Mouse (Mus musculus) cerebellum, adult (tissue): ENCODE results near the gene Galm.
"Not testable (repeated sequence)": the region's sequence is repeated elsewhere in the genome, so short reads cannot be mapped to it uniquely, and the experiment has no call there.

ENCODE experiments used
- ATAC-seq: cut with Nextera tagmentation; 2 replicates; pipeline ENCODE4 v1.9.2; 2017; ENCODE audit warnings: mild to moderate bottlenecking, moderate library complexity, mixed read lengths; ENCODE audit not compliant: insufficient number of reproducible peaks, low FRiP score, low TSS enrichment

Gene Galm

GRCm38 (mm10) chr17:80160454-80160853 is 33.2 kb downstream of the Galm start:
- ATAC-seq: no peak

GRCm38 (mm10) chr17:80163991-80164390 is 36.7 kb downstream of the Galm start:
- ATAC-seq: no peak

- ATAC-seq: peak; percentile 82
Observed at GRCm38 (mm10) chr17:80165741-80166140, 38.5 kb downstream of the Galm start.

GRCm38 (mm10) chr17:80166346-80166745 is 39.1 kb downstream of the Galm start:
- ATAC-seq: no peak

- ATAC-seq: no peak
Observed at GRCm38 (mm10) chr17:80167436-80167835, 40.2 kb downstream of the Galm start.

- ATAC-seq: no peak
Observed at GRCm38 (mm10) chr17:80167851-80168251, 40.6 kb downstream of the Galm start.

GRCm38 (mm10) chr17:80168425-80169182 is 41.3 kb downstream of the Galm start:
- peak; percentile 60 for ATAC-seq

GRCm38 (mm10) chr17:80169792-80170191 is 42.5 kb downstream of the Galm start:
- ATAC-seq: no peak

GRCm38 (mm10) chr17:80170951-80171350 is 43.7 kb downstream of the Galm start:
- ATAC-seq: peak; percentile 74

GRCm38 (mm10) chr17:80171948-80172347 is 44.7 kb downstream of the Galm start:
- ATAC-seq: no peak

GRCm38 (mm10) chr17:80172761-80173160 is 45.5 kb downstream of the Galm start:
- ATAC-seq: no peak

- no peak for ATAC-seq
Observed at GRCm38 (mm10) chr17:80173708-80174107, 46.4 kb downstream of the Galm start.

- no peak for ATAC-seq
Observed at GRCm38 (mm10) chr17:80174146-80174545, 46.9 kb downstream of the Galm start.

GRCm38 (mm10) chr17:80174699-80175385 is 47.6 kb downstream of the Galm start:
- no peak for ATAC-seq

- no peak for ATAC-seq
Observed at GRCm38 (mm10) chr17:80175386-80175739, 48.1 kb downstream of the Galm start.

- ATAC-seq: no peak
Observed at GRCm38 (mm10) chr17:80175966-80176365, 48.7 kb downstream of the Galm start.

- not testable (repeated sequence) for ATAC-seq
Observed at GRCm38 (mm10) chr17:80178846-80179245, 51.6 kb downstream of the Galm start.

- ATAC-seq: peak; percentile 61
Observed at GRCm38 (mm10) chr17:80179959-80180358, 52.7 kb downstream of the Galm start.

GRCm38 (mm10) chr17:80180468-80180867 is 53.2 kb downstream of the Galm start:
- no peak for ATAC-seq

GRCm38 (mm10) chr17:80183615-80184014 is 56.3 kb downstream of the Galm start:
- no peak for ATAC-seq

- ATAC-seq: no peak
Observed at GRCm38 (mm10) chr17:80193075-80193474, 65.8 kb downstream of the Galm start.
